Mouse (Mus musculus): ENCODE data around the gene Tmem253. TPM values are rescaled to one million over a fixed set of nuclear protein-coding genes. Genes with fewer than 3 reads are reported as not detected.

The Tmem253 gene
- polyA plus RNA-seq (2015; fragmentation: Nextera tagmentation; extraction: Ambion mirVana) = 0.26 and 0.52 TPM in 2 replicates

GRCm38 (mm10) chr14:52015445-52016100, at the start of gene Tmem253:
Gene Tmem253 (plus strand): TSS chr14:52015658.

DNA sequence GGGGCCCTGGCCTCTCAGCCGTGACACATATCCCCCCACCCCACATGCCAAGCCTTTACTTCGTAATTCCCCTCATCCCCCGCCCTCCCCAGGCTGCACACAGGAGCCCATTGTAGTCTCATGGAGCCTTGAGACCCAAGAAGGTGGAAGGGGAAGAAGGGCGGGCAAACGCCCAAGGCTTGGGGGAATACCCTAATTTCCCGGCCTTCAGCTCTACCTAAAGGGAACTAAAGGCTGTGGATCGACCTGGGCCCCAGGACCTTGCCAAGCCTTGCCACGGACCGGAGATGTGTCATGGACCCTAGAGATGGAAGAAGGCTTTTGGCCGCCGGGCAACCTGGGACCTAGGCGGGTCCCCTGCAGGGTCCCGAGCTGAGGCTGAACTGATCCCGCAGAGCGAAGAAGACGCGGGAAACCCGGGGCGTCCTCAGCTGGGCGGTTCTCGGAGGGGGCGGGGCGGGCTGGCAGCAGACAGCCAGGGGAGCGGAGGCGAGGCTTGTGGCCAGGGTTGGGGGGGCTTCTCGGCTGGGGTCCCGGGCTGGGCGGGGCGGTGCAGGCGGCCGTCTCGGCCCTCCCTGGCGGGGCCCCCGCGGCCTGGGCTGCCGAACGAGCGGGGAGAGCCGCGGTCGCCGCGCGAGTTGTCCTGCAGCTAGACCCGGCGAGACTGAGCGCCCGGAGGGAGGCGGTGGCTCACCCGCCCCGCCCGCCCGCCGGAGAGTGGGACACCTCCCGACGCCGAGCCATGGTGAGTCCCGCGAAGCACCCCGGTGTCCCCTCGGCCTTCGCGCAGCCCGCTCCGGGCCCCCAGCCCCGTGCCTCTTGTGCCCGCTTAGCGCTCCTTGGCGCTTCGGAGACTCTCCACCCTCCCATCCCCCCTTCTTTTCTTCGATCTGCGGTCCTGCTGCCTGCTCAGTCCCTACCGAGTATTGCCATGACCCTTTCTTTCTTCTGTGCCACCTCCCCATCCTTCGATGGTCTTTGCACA, 30.9 kb upstream of the Tmem253 start, which contains the start of gene Arhgef40:
Gene Arhgef40 (plus strand): TSS at position 473 of the 985 bp plus-strand sequence.

DNA sequence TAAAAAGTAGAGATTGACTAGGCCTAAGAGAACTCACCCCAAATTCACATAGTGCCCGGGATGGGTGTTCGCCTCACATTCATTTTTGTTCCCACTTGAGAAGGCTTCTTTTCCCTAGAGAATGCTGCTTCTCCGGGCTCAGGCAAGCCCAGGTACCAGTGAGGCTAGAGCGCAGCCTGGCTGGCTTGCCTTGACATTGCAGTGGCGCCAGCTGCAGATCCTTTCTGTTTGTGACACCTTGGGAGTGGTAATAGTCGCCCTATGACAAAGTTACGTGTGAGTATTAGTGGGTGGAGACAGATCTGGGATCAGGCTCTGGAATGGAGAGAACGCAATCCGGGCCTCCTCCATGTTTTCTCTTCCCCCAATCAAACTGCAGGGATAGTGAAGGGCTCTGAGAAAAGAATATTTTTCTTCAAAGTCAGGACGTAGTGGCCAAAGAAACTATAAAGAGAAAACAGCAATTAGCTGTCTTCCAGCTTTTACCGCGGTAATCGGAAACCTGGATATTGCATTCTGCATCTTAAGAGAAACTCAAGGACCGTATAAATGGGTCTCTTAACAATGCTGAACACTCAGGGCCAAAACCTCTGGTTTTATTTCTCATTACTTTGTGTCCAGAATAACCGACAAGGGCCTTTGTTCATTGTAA, 5.2 kb downstream of the Tmem253 start, which contains the start of gene Zfp219:
Gene Zfp219 (minus strand): TSS at position 248 of the 652 bp plus-strand sequence.

GRCm38 (mm10) chr14:52042359-52042758, 26.9 kb downstream of the Tmem253 start, which contains the start of gene Olfr221:
Gene Olfr221 (minus strand): TSS chr14:52042459.

Other genes starting within 250 kb of the Tmem253 start
- gene Ang4, start 242.1 kb upstream of the Tmem253 start, polyA plus RNA-seq (2015; fragmentation: Nextera tagmentation; extraction: Ambion mirVana) = not detected in 2 replicates
- not detected in 2 replicates for gene AY358078, start 215.6 kb upstream of the Tmem253 start, polyA plus RNA-seq (2015; fragmentation: Nextera tagmentation; extraction: Ambion mirVana)
- not detected in 2 replicates for gene Ear6, start 162.0 kb upstream of the Tmem253 start, polyA plus RNA-seq (2015; fragmentation: Nextera tagmentation; extraction: Ambion mirVana)
- gene Mettl17, start 130.8 kb upstream of the Tmem253 start, polyA plus RNA-seq (2015; fragmentation: Nextera tagmentation; extraction: Ambion mirVana) = 21.3 and 24.1 TPM in 2 replicates
- gene Slc39a2, start 122.8 kb upstream of the Tmem253 start, polyA plus RNA-seq (2015; fragmentation: Nextera tagmentation; extraction: Ambion mirVana) = 0.15 and 0.16 TPM in 2 replicates
- gene Ndrg2, start 101.5 kb upstream of the Tmem253 start, polyA plus RNA-seq (2015; fragmentation: Nextera tagmentation; extraction: Ambion mirVana) = 402 and 463 TPM in 2 replicates
- gene Tppp2, start 97.2 kb upstream of the Tmem253 start, polyA plus RNA-seq (2015; fragmentation: Nextera tagmentation; extraction: Ambion mirVana) = not detected in 2 replicates
- gene Rnase13, start 92.9 kb upstream of the Tmem253 start, polyA plus RNA-seq (2015; fragmentation: Nextera tagmentation; extraction: Ambion mirVana) = 0.36 and 0.43 TPM in 2 replicates
- gene Arhgef40, start 30.9 kb upstream of the Tmem253 start, polyA plus RNA-seq (2015; fragmentation: Nextera tagmentation; extraction: Ambion mirVana) = 39.6 and 42.7 TPM in 2 replicates
- gene Zfp219, start 5.1 kb downstream of the Tmem253 start, polyA plus RNA-seq (2015; fragmentation: Nextera tagmentation; extraction: Ambion mirVana) = 17.9 and 18.7 TPM in 2 replicates
- not detected in 2 replicates for gene Olfr221, start 26.8 kb downstream of the Tmem253 start, polyA plus RNA-seq (2015; fragmentation: Nextera tagmentation; extraction: Ambion mirVana)
- gene Hnrnpc, start 88.4 kb downstream of the Tmem253 start, polyA plus RNA-seq (2015; fragmentation: Nextera tagmentation; extraction: Ambion mirVana) = 147 and 186 TPM in 2 replicates
- gene Rpgrip1, start 95.0 kb downstream of the Tmem253 start, polyA plus RNA-seq (2015; fragmentation: Nextera tagmentation; extraction: Ambion mirVana) = 24.1 and 25.7 TPM in 2 replicates
- 17.2 and 20.5 TPM in 2 replicates for gene Supt16, start 181.8 kb downstream of the Tmem253 start, polyA plus RNA-seq (2015; fragmentation: Nextera tagmentation; extraction: Ambion mirVana)
- 13.9 and 17.3 TPM in 2 replicates for gene Chd8, start 242.1 kb downstream of the Tmem253 start, polyA plus RNA-seq (2015; fragmentation: Nextera tagmentation; extraction: Ambion mirVana)